Mouse (Mus musculus): Measurements from ENCODE around the gene Agtpbp1. TPM values are rescaled to one million over a fixed set of nuclear protein-coding genes. Genes with fewer than 3 reads are reported as not detected.

Gene Agtpbp1
- polyA plus RNA-seq, 1 experiment = 0.53 TPM

DNA sequence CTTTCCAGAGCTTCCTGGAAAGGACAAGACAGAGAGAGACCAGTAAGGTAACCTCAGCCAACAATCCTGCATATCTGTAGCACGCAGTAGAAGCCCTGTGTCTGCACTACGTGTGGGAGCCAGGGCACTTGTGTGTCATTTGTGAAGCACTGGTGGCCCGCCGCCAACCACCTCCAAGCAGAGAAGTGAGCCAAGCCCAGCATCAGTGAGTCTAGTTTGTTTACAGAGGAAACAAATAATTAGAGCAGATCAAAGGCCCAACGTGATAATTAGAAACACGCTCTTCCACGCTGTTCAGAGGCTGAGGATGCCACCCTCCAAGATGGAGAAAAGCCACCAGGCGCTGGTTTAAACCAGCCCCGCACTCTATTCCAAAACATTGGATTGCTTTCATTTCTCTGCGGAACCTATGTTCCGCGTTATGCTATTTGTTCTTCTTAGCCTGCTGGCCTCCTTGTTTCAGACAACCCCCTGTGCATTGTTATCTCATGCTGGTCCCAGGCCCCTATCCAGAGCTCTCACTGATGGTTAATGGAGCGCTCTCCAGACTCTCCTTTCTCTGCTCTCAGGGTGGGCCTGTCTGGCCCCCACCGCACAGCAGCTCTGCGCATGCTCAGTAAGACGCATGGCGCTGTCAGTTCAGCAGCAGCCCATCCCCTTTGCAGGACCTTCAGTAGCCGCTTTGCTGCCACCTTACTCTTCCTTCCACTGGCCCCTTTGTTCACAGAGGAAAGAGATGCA is 153.7 kb downstream of the Agtpbp1 start:
- no peak overlapping the region for H3K4me3 ChIP-seq (replicated peaks)
- peaks cover 14% of the 10 kb centered on the region for H3K9me3 ChIP-seq
- no peaks in the 10 kb centered on the region for H3K36me3 ChIP-seq (replicated peaks; ENCODE audit: low read length)
- H3K4me1 ChIP-seq = no peaks in the 10 kb centered on the region
- H3K27me3 ChIP-seq (replicated peaks) = peaks cover 3% of the 10 kb centered on the region
- TF ChIP-seq FLI1 (IDR thresholded peaks at IDR 0.05; ENCODE audit: low read length) = no peak
- TF ChIP-seq GATA1 (IDR thresholded peaks at IDR 0.05; ENCODE audit: borderline replicate concordance, low read length) = no peak

- H3K4me3 ChIP-seq (replicated peaks) = no peak overlapping the region
- no peaks in the 10 kb centered on the region for H3K4me1 ChIP-seq
- no peaks in the 10 kb centered on the region for H3K36me3 ChIP-seq (replicated peaks; ENCODE audit: low read length)
- H3K27me3 ChIP-seq (replicated peaks) = peaks cover 3% of the 10 kb centered on the region
- peaks cover 10% of the 10 kb centered on the region for H3K9me3 ChIP-seq
- no peak for TF ChIP-seq GATA1 (IDR thresholded peaks at IDR 0.05; ENCODE audit: borderline replicate concordance, low read length)
- TF ChIP-seq FLI1 (IDR thresholded peaks at IDR 0.05; ENCODE audit: low read length) = no peak
These were observed 155.7 kb downstream of the Agtpbp1 start for GRCm38 (mm10) chr13:59429369-59429768.

DNA sequence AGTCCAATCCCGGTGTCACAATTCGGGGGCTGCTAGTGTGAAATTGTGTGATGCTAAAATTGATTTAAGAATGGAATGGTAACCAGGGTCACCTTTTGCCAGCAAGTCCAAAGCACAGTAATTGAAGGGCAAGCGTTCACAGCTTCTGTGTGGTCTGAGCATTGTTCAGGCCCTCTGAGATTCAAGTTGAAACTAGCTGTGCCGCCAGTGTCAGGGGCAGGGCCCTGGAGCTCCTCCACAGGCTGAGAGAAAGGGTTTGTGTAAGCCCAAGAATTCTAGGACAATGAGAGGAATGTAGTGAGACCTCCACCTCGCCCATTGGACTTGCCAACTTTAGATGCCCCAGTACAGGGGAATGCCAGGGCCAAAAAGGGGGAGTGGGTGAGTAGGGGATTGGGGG is 161.2 kb downstream of the Agtpbp1 start:
- no peaks in the 10 kb centered on the region for H3K4me1 ChIP-seq
- H3K9me3 ChIP-seq = no peaks in the 10 kb centered on the region
- TF ChIP-seq GATA1 (IDR thresholded peaks at IDR 0.05; ENCODE audit: borderline replicate concordance, low read length) (no peak), FLI1 (IDR thresholded peaks at IDR 0.05; ENCODE audit: low read length) (no peak)
- H3K36me3 ChIP-seq (replicated peaks; ENCODE audit: low read length) = no peaks in the 10 kb centered on the region
- no peak overlapping the region for H3K4me3 ChIP-seq (replicated peaks)
- no peaks in the 10 kb centered on the region for H3K27me3 ChIP-seq (replicated peaks)

DNA sequence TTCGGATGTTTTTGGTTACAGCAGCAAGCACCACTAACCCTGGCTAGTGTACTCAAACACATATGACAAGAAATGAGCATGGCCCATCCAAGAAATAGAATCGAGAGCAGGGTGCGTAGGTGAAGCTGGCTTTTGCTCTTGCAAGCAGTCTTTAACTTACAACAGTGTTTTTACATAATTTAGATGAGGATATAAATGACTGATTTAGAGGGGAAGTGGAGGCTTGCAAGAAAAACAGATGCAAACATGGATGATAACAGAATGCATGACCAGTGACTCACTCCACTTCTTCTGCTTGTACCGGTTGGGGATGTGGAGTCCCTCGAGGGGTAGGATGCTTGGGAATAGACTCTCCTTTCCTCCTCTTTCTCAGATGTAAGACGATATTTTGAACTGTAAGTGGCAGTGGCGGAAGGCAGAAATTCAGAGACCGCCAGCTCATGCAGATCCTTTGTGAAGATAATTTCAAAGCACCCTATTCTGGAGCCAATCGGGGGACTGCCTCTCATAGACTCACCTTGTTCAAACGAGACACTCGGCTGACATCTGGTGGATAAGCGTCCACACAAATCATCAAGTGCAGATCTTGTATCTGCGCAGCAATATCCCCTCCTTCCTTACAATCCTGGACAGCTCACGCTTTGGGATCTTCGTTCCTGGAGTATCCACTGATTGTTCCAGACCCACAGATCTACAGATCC is 168.3 kb downstream of the Agtpbp1 start:
- Histone ChIP-seq H3K4me3 (replicated peaks) (no peak overlapping the region), H3K4me1 (no peaks in the 10 kb centered on the region), H3K27me3 (replicated peaks) (no peaks in the 10 kb centered on the region), H3K9me3 (peaks cover 3% of the 10 kb centered on the region; the same call in 1 of the 2 replicates), H3K36me3 (replicated peaks; ENCODE audit: low read length) (no peaks in the 10 kb centered on the region)
- TF ChIP-seq FLI1 (IDR thresholded peaks at IDR 0.05; ENCODE audit: low read length) = no peak
- TF ChIP-seq GATA1 (IDR thresholded peaks at IDR 0.05; ENCODE audit: borderline replicate concordance, low read length) = no peak

GRCm38 (mm10) chr13:59413885-59414284 is 171.1 kb downstream of the Agtpbp1 start:
- Histone ChIP-seq H3K4me1 (no peaks in the 10 kb centered on the region), H3K27me3 (replicated peaks) (no peaks in the 10 kb centered on the region), H3K4me3 (replicated peaks) (no peak overlapping the region), H3K9me3 (peaks cover 3% of the 10 kb centered on the region; the same call in 1 of the 2 replicates), H3K36me3 (replicated peaks; ENCODE audit: low read length) (no peaks in the 10 kb centered on the region)
- TF ChIP-seq FLI1 (IDR thresholded peaks at IDR 0.05; ENCODE audit: low read length) (no peak), GATA1 (IDR thresholded peaks at IDR 0.05; ENCODE audit: borderline replicate concordance, low read length) (no peak)

GRCm38 (mm10) chr13:59412672-59413071 is 172.4 kb downstream of the Agtpbp1 start:
- H3K4me3 ChIP-seq (replicated peaks) = no peak overlapping the region
- no peaks in the 10 kb centered on the region for H3K4me1 ChIP-seq
- peaks cover 3% of the 10 kb centered on the region; the same call in 1 of the 2 replicates for H3K9me3 ChIP-seq
- H3K27me3 ChIP-seq (replicated peaks) = no peaks in the 10 kb centered on the region
- TF ChIP-seq FLI1 (IDR thresholded peaks at IDR 0.05; ENCODE audit: low read length) (no peak), GATA1 (IDR thresholded peaks at IDR 0.05; ENCODE audit: borderline replicate concordance, low read length) (no peak)
- H3K36me3 ChIP-seq (replicated peaks; ENCODE audit: low read length) = no peaks in the 10 kb centered on the region

DNA sequence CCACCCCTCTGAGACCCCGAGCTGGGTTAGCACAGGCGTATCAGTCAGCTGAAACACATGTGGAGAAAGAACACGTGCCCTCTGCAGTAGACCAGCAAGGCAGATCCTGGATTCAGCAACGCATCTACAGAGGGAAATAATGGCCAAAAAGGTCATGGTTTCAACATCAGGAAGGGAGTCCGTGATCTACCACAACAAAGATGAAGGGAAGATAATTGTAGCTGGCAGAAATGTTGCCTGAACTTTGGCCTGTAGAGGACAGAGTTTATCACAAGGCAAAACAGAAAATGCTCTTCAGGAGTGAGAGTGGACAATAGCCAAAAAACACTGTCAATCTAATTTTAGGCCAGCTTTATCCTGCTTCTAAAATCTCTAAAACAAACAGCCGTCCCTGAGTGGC is 177.8 kb downstream of the Agtpbp1 start:
- TF ChIP-seq FLI1 (IDR thresholded peaks at IDR 0.05; ENCODE audit: low read length) (no peak), GATA1 (IDR thresholded peaks at IDR 0.05; ENCODE audit: borderline replicate concordance, low read length) (no peak)
- Histone ChIP-seq H3K27me3 (replicated peaks) (no peaks in the 10 kb centered on the region), H3K4me3 (replicated peaks) (no peak overlapping the region), H3K4me1 (no peaks in the 10 kb centered on the region), H3K36me3 (replicated peaks; ENCODE audit: low read length) (no peaks in the 10 kb centered on the region), H3K9me3 (peaks cover 7% of the 10 kb centered on the region; the same call in 1 of the 2 replicates)

- Histone ChIP-seq H3K27me3 (replicated peaks) (no peaks in the 10 kb centered on the region), H3K4me3 (replicated peaks) (no peak overlapping the region), H3K36me3 (replicated peaks; ENCODE audit: low read length) (no peaks in the 10 kb centered on the region), H3K4me1 (no peaks in the 10 kb centered on the region), H3K9me3 (peaks cover 4% of the 10 kb centered on the region; the same call in 1 of the 2 replicates)
- TF ChIP-seq FLI1 (IDR thresholded peaks at IDR 0.05; ENCODE audit: low read length) (no peak), GATA1 (IDR thresholded peaks at IDR 0.05; ENCODE audit: borderline replicate concordance, low read length) (no peak)
These were observed 182.8 kb downstream of the Agtpbp1 start for GRCm38 (mm10) chr13:59402026-59402775.

DNA sequence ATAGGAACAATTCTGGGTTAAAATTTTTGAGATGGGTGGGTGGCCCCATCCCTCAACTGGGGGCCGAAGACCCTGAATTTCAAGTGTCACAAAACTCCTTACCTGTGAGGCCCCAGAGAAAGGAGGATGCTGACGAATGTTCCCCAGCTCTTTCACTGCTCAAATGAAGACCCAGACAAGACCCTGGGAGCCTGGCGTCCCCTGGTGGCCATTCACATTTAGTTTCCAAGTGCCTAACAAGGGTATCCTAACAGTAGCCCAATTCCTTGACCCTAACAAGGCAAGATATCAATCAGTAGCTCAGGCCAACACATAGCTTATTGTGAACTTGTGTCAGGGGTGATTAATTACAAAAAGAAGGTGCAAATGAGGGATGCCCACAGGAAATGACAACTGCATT is 187.5 kb downstream of the Agtpbp1 start:
- Histone ChIP-seq H3K36me3 (replicated peaks; ENCODE audit: low read length) (no peaks in the 10 kb centered on the region), H3K4me1 (no peaks in the 10 kb centered on the region), H3K27me3 (replicated peaks) (no peaks in the 10 kb centered on the region), H3K4me3 (replicated peaks) (no peak overlapping the region), H3K9me3 (no peaks in the 10 kb centered on the region)
- TF ChIP-seq GATA1 (IDR thresholded peaks at IDR 0.05; ENCODE audit: borderline replicate concordance, low read length) (no peak), FLI1 (IDR thresholded peaks at IDR 0.05; ENCODE audit: low read length) (no peak)

Other genes starting within 250 kb of the Agtpbp1 start
- gene Naa35, start within 50 bp of the Agtpbp1 start, polyA plus RNA-seq (2012; ENCODE audit: insufficient read depth, low replicate concordance) = 4.9 and 10.7 TPM in 2 replicates
- 1.9 and 3.4 TPM in 2 replicates for gene Golm1, start 90.6 kb upstream of the Agtpbp1 start, polyA plus RNA-seq (2012; ENCODE audit: insufficient read depth, low replicate concordance)
- not detected in 2 replicates for gene 4921517D22Rik, start 108.9 kb upstream of the Agtpbp1 start, polyA plus RNA-seq (2012; ENCODE audit: insufficient read depth, low replicate concordance)
- gene Spata31d1a, start 125.1 kb upstream of the Agtpbp1 start, polyA plus RNA-seq (2012; ENCODE audit: insufficient read depth, low replicate concordance) = not detected in 2 replicates
- not detected in 2 replicates for gene Spata31d1b, start 127.1 kb upstream of the Agtpbp1 start, polyA plus RNA-seq (2012; ENCODE audit: insufficient read depth, low replicate concordance)
- 0.04 TPM in 1 of 2 replicates, not detected in the other for gene Spata31d1d, start 146.5 kb upstream of the Agtpbp1 start, polyA plus RNA-seq (2012; ENCODE audit: insufficient read depth, low replicate concordance)
- not detected in 2 replicates for gene 1700014D04Rik, start 161.5 kb upstream of the Agtpbp1 start, polyA plus RNA-seq (2012; ENCODE audit: insufficient read depth, low replicate concordance)
- 58.1 and 113 TPM in 2 replicates for gene Isca1, start 184.6 kb upstream of the Agtpbp1 start, polyA plus RNA-seq (2012; ENCODE audit: insufficient read depth, low replicate concordance)
- gene Gm49354, start 197.0 kb upstream of the Agtpbp1 start, polyA plus RNA-seq (2012; ENCODE audit: insufficient read depth, low replicate concordance) = 8.0 and 26.4 TPM in 2 replicates
- gene Tut7, start 237.9 kb upstream of the Agtpbp1 start, polyA plus RNA-seq (2012; ENCODE audit: insufficient read depth, low replicate concordance) = 4.3 and 11.4 TPM in 2 replicates